Mouse (Mus musculus) fat pad, adult 2 months (tissue): ENCODE measurements around the gene Ubxn6.

ENCODE experiments used
- DNase-seq: peaks from one replicate; pipeline ENCODE4 v3.0.0-alpha.2; 2011; ENCODE audit warnings: low read depth, low spot score; ENCODE audit errors: extremely low read depth

Gene Ubxn6

DNA sequence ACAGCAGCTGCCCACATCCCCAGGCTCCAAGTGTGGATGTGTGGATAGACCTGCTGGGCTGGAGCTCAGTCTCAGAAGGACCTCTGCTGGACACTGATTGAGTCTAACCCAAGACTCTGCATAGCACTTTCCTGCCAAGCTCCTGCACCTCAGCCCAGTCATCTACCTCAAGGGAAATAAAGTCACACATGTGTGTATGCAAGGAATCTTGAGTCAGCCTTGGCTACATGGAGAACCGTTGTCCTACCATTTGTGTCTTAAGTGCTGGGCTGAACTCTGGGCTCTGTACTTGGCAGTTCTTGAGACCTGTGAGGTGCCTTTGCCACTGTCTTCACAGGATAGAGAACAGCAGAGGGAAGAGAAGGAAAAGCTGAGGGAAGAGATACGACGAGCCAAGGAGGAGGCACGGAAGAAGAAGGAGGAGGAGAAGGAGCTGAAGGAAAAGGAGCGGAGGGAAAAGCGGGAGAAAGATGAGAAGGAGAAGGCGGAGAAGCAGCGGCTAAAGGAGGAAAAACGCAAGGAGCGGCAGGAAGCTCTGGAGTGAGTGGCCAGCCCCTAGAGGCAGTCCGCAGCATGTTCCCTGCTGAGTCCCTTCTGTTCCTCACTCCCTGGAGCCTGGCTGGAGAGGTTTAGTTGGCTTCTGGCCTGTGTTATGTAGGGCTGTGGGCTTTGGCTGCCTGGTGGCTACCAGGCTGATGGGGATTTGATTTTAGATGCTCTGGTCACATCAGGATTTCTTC is 17.3 kb downstream of the Ubxn6 start:
- no peak for DNase-seq

- DNase-seq, result no peak
Observed at GRCm38 (mm10) chr17:56055945-56056678, 18.7 kb downstream of the Ubxn6 start.

DNA sequence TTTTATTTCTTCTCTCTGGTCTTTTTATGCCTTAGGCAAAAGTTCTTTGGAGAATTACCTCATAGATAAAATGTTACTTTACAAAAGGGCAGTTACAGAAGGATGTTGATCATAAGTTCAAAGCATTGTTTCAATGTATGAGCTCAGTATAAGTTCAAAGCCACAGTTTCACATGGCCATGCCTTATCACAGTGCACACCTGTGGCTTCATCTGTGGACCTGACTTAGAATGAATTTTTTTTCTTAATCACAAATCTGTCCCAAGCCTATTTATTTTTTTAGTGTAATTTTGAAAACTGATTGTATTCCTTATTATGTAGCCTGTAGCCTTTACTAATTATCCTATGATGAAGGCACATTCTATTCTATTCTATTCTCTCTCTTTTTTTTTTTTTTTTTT is 19.9 kb downstream of the Ubxn6 start:
- DNase-seq, result no peak

DNA sequence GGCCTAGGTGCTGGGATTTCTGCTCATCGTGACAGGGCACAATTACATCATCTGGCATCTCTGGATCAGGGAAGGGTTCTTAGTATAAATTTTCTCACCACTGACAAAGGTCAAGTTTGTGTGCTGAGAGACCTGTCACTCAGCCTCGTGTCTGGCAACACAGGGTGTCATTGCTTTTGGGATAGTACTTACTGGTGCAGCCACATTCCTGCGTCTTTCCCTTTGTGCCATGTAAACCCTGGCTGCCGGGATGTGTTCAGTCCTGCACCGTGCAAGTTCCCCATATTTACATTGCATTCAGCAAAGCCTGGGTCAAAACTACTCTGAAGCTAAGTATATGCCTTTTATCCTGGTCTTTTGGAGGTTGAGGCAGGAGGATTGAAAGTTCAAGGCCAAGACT is 23.5 kb downstream of the Ubxn6 start:
- DNase-seq, result peak; percentile 69

GRCm38 (mm10) chr17:56040857-56041163 is 34.0 kb downstream of the Ubxn6 start:
- no peak for DNase-seq

DNA sequence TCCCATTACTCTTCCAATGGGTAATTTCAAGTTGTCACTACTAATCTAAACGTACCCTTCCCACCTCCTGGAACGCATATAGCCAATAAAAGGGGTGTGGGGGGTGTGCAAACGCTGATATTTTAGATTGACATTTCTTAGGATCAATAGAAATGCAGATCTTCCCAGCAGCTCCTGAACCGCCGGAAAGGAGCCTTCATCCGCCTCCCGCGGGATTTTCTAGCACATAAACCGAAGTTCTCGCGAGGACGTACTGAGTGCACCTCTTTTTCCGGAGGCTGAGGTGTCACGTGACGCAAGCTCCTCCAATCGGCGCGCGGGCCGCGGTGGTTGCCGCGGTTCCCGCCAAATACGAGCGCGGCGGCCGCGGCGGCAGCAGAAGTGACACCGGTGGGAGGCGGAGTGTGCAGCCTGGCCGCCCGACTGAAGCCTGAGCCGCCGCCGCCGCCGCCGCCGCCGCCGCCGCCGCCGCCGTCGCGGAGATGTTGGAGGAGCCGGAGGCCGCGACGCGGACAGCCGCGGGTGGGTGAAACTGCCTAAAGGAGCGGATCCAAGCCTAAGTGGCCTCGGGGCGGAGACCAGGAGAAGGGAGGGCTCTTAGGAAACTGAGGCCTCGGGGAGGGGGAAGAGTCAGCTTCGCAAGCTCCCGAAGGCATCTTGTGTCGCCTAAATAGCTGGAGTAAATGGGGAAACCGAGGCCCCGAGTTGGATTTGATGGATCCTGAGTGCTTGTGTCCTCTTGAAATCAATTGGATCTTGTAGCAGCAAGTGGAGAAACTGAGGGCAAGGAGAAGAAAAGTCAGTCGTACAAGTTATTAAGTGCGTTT is 34.6 kb downstream of the Ubxn6 start, which contains the start of gene Chaf1a:
Chaf1a (plus strand) TSS at position 410 of the 827 bp plus-strand sequence.
- peak; percentile 82 for DNase-seq

DNA sequence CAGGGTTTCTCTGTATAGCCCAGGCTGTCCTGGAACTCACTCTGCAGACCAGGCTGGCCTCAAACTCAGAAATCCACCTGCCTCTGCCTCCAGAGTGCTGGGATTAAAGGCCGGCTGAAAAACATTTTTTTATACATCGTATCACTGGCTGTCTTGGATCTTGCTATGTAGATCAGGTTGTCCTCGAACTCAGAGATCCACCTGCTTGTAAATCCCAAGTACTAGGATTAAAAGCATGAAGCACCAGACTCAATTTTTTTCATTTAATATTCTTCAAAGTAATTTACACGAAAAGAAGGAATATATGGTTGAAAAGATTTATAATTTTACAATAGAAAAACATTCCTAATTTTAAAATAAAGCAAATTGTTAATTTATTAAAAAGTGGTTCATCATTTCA is 35.5 kb downstream of the Ubxn6 start:
- no peak for DNase-seq

GRCm38 (mm10) chr17:56038583-56039261 is 36.1 kb downstream of the Ubxn6 start:
- DNase-seq, result peak; percentile 42

- no peak for DNase-seq
Observed at GRCm38 (mm10) chr17:56036901-56037287, 37.9 kb downstream of the Ubxn6 start.

DNA sequence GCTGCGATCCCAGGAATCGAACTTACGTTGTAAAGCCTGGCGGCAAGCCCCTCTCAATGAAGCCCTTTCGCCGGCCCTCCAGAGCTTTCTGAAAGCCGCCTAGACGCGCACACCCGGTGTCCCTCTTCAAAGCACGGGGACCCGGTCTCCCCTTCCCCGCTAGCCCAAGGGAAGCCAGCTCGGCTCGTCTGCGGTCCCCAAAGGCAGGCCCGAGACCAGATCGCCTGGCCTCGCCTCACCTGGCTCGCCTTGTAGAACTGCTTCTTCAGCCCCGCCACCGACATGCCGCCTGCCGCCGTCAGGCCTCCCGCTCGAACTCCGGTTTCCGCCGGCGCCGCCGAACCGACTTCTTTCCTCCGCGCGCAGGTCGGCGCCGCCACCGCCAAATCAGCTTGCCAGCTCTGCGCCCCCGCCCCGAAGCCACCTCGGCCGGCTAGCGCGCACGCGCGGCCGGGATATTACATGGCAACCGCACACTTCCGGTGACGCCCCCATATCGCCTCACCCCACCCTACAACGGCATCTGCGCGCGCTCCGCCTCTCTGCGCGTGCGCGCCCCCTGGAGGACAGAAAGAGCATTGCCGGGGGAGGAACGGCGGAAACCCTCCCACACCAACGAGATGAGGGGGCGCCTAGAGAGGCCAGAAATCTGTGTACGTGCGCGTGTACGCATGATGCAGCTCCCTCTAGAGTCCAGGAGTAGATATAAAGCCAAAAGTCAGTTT is 38.5 kb downstream of the Ubxn6 start, which contains the start of gene Sh3gl1:
Sh3gl1 (minus strand) TSS at position 460 of the 725 bp plus-strand sequence.
- peak; percentile 55 for DNase-seq

GRCm38 (mm10) chr17:56035216-56035615 is 39.6 kb downstream of the Ubxn6 start:
- DNase-seq, result no peak

GRCm38 (mm10) chr17:56034726-56035100 is 40.1 kb downstream of the Ubxn6 start:
- no peak for DNase-seq

DNA sequence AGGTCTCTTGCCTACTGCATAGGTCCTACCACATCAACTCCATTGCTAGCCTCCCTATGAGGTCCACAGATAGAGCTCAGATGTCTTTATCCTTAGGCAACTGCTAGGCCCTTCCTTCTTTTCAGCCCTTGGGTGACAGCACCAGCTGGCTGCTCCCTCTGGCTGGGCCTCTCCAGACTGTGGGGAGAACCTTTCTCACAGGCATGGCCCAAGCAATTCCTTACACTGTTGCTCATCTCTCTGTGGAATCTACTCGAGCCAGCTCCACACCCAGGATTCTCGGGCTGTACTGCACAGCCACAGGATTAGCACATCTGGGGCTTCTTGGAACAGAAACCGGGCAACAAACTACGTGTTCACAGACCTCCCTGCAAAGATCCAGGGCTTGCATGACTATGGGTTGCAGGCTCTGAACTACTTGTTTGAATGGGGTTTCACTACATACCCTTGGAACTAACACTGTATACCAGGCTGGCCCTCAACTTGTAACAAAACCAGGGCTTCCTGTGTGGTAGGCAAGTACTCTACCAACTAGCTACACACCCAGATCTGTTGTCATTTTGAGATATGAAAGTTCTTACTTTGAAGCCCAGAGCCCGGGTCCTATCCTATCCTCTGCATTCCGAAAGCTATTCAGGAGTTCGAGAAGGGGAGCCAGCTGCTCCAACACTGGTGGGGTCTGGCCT is 40.6 kb downstream of the Ubxn6 start:
- DNase-seq, result no peak

GRCm38 (mm10) chr17:56032831-56033230 is 42.0 kb downstream of the Ubxn6 start:
- no peak for DNase-seq

DNA sequence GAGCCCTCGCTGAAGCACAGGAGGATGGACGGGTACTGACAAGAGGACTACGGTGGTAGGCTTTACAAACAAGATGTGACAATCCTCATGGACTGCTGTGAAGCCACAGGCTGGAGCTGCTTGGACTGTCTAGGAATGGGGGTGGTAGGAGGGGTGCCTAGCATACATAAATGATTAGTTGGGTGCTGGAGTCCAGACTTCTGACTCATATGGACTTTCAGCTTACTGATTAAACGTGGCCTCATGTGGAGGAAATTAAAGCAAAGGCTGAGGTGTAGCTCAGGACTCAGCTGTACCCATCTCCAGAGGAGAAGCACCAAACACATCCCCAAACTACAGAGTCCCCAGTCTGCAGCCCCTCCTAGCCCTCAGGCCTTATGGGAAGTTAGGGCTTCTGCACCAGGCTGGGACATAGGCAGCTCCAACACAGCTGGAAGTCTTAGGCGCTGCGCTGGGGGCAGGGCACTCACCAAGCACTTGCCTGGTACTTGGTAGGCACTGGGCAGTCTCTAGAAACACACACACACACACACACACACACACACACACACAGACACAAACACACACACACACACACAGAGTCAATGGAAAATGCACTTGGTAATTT is 42.6 kb downstream of the Ubxn6 start:
- no peak for DNase-seq

GRCm38 (mm10) chr17:56031431-56031830 is 43.4 kb downstream of the Ubxn6 start:
- no peak for DNase-seq

- DNase-seq, result no peak
Observed at GRCm38 (mm10) chr17:56030919-56031318, 43.9 kb downstream of the Ubxn6 start.

DNA sequence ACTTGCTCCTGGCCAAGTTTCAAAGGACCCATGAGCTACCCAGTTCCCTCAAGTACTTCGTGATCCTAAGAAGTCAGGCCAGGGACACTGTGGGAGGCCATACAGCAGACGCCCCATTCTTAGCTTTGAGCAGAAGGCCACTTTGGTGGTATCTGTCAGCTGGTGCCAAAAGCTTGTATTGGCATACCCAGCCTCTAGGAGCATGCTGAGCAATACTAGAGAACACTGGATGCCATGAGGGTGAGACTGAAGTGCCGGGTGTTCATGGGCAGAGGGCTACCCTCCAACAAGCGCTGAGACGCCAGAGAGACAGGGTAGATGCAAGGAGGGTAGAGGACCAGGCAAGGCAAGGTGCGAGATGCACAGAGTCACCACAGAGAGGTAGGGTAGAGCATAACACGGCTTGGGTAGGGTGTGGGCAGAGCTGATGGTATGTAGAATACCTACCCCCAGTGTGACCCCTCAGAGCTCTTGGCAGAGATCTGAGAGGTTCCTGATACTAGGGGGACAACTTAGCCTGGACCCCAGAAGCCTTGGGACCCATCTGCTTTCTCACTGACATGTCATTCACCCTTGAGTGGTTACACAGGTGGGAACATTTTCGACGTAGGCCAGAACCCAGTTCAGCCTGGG is 44.5 kb downstream of the Ubxn6 start:
- DNase-seq, result no peak
